Mouse (Mus musculus): Measurements from ENCODE around the gene Gcc2.
"Not testable (repeated sequence)": the region's sequence is repeated elsewhere in the genome, so short reads cannot be mapped to it uniquely, and the experiment has no call there.

GRCm38 (mm10) chr10:58233740-58234121 is 21.6 kb upstream of the Gcc2 start:
- not testable (repeated sequence) for TF ChIP-seq CTCF (conservative IDR thresholded peaks at IDR 0.05; ENCODE audit: low read length); POU5F1 (IDR thresholded peaks at IDR 0.05; ENCODE audit: borderline replicate concordance, low read length); NANOG (IDR thresholded peaks at IDR 0.05; ENCODE audit: borderline replicate concordance, low read length)
